Mouse (Mus musculus) frontal cortex, adult 2 months (tissue): ENCODE measurements around the gene Pip5k1b. TPM values are rescaled to one million over a fixed set of nuclear protein-coding genes. Genes with fewer than 3 reads are reported as not detected.

ENCODE experiments used
- DNase-seq, 2 experiments: peaks; one replicate each; pipeline ENCODE4 v3.0.0; 2022; ENCODE audit warnings: low spot score in 1 of 2; ENCODE audit errors: extremely low spot score in 1 of 2
- polyA plus RNA-seq: library from polyadenylated mRNA; depleted of rRNA; stranded (reverse); fragments of >200 nt; gene quantifications from 2 replicates; pipeline ENCODE4 v1.2.3, GENCODE M21; 2012

Pip5k1b gene
- polyA plus RNA-seq, 1 experiment, result 13.6 TPM

DNA sequence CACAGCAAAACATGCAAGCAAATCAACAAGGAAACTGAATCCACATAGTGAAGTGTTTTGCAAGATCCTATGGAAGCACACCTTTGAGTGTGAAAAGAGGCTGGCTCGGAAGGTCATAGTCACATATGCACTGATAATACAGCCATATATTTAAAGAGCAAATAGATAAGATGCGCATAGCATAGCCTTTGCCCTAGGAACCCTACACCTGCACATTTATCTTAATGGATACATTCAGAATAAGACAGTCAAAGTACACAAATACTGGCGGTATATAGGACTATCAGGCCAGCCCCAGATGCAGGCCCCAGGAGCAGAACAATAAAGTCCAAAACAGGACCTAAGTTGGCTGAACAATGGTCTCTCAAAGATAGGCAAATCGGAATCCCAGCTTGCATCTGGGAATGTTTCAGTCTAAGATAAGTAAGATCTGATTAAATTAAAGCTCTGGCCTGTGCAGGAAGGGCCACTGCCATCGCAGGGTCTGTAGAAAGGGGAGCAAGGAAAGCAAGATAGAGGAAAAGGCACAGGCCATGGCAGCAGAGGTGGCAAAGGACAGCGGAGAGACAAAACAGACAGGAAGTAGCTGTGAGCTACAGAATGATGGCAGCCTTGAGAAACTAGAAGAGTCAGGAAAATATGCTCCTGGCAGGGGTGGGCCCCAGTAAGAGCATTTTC is 35.8 kb downstream of the Pip5k1b start:
- no peak for DNase-seq

DNA sequence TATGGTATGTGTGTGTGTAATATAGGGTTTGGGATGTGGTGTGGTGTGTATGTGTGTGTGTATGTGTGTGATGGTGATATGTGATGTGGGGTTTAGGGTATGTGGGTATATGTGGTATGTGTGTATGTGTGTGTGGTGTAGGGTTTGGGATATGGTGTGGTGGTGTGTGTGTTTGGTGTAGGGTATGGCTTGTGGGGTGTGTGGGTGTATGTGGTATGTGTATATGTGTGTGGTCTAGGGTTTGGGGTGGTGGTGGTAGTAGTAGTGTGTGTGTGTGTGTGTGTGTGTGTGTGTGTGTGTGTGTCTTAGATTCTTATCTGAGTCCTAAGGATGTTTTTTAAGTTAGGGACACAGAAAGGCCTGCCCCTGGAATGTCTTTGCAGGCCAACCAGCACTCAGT is 37.3 kb downstream of the Pip5k1b start:
- DNase-seq, result no peak

DNA sequence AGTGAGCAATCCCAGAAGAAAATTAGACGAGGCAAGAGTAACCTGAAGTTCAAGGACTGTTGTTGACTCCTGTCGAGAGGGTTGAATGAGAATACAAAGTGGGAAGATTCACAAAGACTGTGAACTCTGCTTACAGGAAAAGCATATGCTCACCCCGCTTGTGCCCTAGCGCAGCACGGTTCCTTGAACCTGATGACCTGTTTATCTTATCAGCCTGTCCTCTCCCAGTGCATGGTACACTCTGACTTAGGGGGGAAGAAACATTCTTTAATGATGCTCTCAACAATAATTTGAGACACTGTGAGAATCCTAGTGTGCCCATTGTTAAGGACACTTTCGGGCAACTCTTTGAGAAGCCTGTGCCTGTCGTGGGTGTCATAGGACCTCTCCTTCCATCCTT is 38.6 kb downstream of the Pip5k1b start:
- DNase-seq, result no peak

DNA sequence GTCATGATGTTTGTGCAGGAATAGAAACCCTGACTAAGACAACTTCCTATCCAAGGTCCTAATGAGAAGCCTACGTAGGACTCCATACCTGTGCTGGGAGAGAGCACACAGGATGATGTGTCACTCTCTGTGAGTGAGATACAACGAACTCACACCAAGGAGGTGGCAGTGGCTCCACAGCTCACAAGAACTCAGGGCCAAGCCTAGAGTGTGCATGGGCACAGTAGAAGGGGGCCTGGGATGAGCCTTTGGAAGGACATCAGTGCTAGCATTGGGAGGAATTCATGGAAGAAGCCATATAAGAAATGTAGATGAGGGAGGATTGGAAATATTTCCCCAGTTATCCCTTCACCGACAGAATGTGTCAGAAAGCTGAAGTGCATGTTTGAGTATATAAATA is 39.7 kb downstream of the Pip5k1b start:
- no peak for DNase-seq

DNA sequence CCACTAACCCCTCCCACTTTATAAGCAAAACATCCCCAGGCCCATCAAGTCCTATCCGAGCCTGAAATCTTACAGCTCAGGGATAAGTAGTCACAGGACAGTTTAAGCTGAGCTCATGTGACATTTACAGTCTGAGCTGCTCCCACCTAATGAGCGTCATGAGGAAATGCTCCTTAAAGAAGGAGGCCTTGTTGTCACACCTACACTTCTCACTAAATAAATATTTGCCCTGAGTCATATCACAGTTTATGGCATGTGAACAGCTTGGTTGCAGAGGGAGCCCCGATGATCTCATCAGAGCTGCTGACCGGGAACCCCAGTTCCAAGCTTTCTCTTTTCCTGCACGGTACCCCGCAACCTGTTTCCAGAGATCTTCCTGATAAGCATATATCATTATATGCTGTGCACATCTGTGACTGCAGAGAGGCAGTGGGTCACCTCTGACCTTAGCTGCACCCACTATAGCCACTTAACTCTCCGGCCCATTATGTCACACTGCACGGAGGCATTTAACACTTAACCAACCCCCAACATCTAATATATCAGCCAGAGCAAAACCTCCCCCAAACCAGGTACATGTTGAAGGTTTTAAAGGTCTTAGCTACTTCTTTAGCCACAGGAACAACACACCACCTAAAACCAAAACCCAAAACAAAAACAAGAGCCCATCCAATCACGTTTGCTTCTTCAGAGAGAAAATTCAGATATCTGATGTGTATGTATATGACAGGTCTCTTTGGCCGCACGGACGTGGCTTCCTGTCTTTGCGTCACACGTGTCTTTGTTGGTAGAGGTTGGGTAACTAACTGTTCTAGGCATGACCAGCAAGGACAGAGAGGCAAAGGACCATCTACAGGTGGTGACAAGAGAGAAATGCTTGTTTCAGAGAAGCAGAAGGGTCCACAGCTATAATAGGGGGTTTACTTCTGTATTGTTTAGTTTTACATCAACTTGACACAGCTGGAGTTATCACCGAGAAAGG is 40.7 kb downstream of the Pip5k1b start:
- no peak for DNase-seq

DNA sequence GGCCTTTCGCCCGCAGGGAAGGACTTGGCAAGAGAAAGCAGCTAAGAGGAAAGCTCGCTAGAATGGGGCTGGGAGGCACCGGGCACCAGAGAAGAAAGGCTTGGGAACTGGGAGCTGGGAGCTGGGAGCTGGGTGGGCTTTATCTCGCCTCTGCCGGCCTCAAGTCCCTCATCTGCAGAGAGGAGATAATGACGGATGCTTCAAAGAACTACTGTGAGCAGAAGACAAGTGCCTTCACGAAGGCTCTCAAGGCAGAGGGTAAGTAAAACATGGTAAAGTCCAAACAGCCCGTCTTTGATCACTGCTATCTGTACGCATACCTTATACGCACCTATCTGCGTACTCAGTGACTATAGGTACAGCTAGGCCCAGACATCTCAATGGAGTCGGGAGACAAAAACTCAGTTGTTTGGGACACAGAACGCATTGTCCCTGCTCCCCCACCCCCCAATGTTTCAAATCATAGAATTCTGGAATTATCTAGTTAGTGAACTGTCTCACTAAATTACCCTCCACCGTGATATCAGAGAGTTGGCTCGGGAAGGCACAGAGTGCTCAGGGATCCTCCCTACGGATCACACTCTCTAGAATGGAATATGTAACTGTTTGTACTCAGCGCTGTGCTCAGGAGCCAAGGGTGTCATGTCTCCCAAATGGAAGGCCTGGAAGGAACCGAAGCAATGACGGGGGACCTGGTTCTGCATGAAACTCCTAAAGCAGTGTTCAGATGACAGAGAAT is 42.4 kb downstream of the Pip5k1b start:
- no peak for DNase-seq

DNA sequence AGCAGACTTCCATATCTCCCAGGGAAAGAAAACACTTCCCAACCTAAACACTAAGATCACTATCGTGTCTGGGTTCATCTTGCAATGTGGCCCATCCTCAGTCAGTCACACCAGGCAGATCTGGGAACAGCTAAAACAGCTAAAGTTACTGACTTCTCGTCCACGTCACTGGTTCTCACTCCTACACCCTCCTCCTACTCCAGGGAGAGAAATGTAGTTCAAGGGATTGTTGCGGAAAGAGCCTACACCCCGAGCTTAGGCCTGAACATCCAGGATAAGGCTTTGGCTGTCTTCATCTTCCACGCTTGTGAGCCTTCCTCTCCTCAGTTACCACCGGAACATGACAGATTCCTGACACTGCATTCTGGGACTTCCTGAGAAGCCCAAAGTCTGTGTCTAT is 43.7 kb downstream of the Pip5k1b start:
- peak in 1 of 2 experiments; percentile 50 for DNase-seq

DNA sequence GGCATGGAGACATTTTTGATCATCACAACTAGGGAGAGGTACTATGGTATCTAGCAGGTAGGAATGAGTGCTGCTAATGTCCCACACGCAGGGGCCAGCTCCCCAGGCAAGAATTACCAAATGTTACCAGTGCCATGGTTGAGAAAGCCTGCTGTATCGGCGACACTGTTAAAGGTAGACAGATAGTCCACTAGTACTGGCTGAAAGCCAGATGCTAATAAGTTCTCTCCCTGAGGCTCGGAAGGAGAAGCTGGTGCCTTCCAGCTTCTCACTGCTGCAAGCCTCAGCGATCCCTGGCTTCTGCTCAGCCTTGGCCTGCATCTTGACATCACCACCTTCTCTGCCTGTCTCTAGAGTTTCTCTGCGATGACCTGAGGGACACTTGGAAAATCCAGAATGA is 46.3 kb downstream of the Pip5k1b start:
- no peak for DNase-seq

DNA sequence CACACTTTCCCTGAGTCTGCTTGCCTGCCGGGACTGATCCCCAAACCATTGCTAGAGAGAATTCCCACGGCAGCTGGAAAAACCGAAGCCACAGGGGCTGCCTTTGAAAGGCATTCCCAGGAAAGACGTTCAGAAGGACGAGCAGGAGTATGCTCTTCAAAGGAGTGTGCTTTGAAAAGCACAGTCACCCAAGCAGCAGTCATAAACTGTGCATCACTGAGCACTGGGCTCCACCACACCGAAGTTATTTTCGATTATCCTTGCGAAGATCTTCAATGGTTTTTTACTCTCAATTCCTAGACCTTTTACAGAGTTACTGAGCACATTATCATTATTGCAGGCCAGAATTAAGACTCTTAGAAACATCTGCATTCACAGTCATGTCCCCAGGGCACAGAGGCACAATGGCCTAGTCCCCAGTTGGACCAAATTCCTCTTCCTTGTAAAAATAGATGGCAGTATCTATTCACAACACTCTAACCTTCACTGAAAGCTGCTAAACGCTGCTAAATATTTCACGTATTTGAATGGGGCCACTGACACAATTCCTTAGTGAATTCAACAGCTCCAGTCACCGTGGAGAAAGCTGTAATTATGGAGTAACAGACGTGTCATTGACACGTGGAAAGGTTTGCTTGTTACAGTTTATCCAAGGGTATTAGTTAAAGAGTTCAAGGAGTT is 47.4 kb downstream of the Pip5k1b start:
- DNase-seq, result no peak

DNA sequence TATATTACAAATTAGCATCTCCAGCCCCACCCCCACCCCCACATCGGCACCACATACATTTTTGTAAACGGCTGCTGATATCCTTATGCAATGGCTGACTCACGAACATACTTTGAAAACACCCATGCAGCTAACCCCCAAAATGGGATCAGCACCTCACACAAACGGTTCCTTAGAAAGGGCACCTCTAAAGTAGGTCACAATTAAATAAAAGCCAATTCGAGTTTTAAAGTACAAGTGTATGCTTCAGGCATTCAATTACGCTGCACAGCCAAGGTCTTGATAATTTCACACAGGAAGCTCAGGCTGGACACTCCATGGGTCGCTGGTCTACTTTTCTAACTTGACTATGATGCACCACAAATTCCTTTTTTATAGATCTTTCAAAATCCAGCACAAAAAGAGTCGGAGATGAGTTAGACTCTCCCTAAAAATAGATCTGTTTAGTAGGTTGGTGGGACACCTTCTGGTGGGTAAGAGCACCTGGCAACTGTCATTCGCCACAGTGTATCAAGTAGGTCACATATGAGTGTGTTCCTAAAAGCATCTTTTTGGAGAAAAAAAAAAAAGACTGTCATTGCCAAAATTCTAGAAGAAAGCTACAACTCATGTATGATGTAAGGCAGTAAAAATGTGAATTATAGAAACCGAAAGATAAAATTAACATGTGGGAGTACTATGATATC is 52.8 kb downstream of the Pip5k1b start:
- DNase-seq, result no peak

DNA sequence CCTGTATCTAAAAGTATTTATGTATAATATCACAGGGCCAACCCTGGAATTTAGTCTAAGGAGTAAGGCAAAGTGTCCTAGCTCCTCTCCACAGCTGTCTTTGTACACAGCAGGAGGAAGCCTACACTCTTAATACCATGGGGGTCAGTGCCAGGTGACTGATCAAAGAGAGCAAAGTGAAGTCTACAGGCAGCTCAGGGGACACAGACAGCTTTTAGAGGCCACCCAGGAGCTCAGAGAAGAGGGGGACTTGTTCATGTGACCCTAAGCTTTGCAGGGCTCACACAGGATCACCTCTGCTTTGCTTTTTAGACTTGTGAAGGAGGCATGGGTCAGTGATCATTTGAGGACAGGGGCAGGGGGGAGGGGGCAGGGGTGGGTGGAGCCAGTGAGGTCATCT is 54.1 kb downstream of the Pip5k1b start:
- DNase-seq, result no peak

DNA sequence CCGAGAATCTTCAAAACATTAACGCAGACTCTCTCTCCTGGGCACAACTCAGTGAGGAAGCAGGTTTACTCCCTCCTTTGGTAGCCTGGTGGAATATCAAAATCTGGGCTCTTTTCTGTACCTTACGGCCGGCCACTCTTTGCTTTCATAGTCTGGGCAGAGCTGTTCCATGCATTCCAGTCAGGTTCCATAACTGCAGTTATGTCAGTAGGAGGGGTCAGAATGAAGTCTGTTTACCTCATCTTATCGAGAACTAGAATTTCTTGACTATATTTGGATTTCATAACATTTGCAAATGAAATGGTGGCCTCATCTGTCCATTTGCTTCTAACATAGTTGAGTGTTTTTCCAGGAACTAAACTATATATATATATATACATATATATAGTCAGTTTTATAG is 55.2 kb downstream of the Pip5k1b start:
- no peak for DNase-seq

DNA sequence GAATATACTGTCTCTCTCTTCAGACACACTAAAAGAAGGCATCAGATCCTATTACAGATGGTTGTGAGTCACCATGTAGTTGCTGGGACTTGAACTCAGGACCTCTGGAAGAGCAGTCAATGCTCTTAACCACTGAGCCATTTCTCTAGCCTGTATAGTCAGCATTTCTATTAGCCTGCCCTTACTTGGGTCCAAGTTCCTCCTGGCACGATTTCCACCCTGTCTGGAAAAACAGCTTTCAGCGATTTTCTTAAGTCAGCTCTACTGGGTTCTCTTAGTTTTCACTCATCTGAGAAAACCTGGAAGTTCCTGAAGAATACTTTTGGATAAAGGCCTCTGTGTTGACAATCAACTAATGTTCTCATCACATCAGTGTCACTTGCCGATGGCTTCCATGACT is 56.4 kb downstream of the Pip5k1b start:
- no peak for DNase-seq

DNA sequence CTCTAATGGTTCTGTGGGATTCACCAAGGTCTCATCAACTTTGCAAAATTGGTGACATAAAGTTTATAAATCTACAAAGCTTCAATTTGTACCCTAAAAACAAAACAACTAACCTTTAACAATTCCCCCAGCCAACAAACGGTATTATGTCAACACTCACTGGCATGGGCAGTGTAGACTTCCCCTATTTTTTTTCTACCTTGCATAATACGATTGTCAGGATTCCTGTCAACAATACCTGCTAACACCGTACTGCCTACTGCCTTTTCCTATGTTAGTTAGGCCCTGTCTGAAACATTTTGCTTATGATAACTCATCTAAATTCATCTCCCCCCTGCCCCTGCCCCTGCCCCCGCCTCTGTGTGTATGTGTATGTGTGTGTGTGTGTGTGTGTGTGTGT is 61.8 kb downstream of the Pip5k1b start:
- no peak for DNase-seq

DNA sequence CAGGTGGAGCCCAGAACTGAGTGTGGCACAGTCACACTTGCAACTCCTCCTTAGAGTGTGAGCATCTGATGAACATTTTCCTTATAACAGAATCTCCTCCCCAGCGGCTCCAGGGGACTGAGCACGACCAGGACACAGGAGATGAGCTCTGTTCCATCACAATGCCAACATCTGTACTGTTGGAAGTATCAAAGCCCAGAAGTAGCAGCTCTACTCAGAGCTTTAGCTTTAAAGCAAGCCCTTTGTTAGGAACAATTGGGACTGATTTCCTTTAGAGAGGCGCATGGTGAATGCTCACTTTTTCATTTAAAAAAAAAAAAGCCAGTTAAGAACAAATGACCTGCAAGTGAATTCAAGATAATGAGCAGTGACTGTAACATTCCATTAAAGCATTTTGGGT is 63.8 kb downstream of the Pip5k1b start:
- no peak for DNase-seq

DNA sequence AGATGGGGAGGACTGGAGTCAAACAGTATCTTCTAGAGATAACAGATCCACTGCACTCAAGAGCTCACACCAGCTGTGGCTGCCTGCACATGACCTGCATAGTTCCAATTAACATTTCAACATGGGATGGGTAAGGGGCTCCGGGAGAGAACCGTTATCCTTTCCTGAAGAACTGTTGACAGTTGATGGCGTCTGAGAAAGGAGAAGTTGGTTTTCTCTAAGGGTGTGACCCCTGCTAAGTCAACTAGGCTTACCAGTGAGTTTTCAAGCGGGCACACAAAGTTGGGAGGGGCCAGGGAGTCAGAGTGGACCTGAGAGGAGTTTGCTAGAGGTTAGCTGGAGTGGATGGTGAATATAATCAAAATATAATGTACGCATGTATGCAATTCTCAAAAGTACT is 65.4 kb downstream of the Pip5k1b start:
- DNase-seq, result no peak

DNA sequence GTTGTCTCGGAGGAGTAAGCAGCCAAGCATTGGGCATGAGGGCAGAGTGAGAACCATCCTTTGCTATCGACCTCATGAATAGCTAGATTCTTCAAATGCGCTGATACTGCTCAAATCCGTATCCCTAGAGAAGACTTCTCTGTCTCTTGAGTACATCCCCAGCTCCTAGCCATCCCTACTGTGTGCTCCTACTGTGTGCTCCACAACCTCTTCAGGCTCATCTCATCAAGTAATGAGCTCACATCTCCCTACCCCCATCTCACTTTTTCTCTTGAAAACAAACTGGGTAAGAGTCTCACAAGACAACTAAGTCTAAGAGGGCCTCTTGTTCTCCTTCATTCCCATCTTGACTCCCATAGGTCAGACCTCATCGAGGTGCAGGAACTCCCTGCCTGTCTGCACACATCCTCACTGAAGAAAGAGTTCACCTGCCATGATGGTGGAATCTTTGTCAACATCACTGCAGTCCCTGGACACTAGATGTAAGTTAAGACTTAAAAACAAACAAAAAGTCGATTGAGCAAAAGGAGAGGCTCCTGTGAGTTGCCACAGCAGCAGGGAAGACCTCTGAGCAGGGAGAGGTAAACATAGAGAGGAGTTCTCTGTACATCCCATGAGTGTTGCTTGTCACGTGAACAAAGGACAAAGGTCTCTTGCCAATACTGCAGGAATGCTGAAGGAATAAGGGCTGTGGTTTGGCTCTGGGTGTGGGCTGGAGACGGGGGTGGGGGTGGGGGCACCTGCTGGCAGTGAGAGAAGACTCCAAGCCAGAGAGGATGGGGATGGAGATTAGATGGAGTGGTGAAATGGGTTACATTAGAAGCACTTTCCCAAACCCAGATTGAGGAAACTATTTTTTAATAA is 69.0 kb downstream of the Pip5k1b start:
- no peak for DNase-seq

DNA sequence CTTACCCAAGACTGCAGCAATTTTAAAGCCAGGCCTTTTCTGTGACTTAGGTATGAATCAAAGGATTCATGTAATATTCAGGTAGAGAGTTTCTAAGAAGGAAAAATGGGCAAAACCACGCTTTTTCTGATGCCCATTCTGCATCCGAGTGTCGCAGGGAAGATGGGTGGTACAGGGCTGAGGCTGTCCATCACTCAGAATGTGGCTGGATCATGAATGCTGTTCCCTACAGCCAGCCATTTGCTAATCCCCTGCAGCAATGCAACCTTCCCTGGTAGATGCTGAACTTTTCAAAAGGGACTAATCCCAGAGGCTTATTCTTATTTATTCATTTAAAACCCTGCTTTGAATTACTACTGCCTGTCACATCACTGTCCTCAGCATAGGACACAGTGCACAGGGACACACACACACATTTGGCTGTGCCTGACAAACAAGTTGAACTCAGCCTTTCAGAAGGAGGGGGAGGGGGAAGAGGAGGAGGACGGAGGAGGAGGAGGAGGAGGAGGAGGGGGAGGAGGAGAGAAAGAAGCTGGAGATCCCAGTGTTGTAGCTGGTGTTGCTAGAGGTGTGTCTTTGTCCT is 71.0 kb downstream of the Pip5k1b start:
- DNase-seq, result no peak

DNA sequence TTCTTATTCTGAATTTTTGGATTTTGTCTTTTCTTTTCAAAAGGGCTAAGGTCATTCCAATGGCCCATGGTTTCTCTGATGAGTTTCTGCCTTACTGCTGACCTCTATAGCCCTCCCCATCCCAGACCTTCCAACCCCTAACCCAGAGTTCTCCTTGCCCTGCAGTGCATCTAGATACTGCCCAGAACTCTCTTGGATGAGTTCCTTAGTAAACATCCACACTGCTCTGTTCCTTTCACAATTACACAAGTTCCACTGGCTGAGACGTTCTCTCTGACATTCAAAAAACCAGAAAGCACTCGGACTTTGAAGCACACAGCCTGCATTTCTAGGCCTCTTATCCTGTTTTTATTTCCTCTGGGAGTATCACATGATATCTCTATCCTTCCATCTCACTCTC is 74.8 kb downstream of the Pip5k1b start:
- DNase-seq, result no peak
